Mouse (Mus musculus) hindbrain, embryonic 15.5 days (tissue): ENCODE measurements around the gene Sufu. TPM values are rescaled to one million over a fixed set of nuclear protein-coding genes. Genes with fewer than 3 reads are reported as not detected.

Experiments used
- ATAC-seq: fragments of 200-750 bp; cut with Nextera tagmentation; 2 replicates; pipeline ENCODE4 v1.8.0; 2017; ENCODE audit warnings: low read depth, moderate number of reproducible peaks, moderate TSS enrichment; ENCODE audit not compliant: low FRiP score
- H3K27ac ChIP-seq: fragments of 300-500 bp; sonication (generic); replicated peaks from 2 replicates; pipeline ENCODE4 v1.5.1; 2015; ENCODE audit warnings: mild to moderate bottlenecking, inconsistent platforms
- H3K27me3 ChIP-seq: fragments of 300-500 bp; sonication (generic); 2 replicates; pipeline ENCODE4 v1.6.1; 2015; ENCODE audit warnings: control low read depth, inconsistent platforms
- H3K36me3 ChIP-seq: fragments of 300-500 bp; sonication (generic); 2 replicates; pipeline ENCODE4 v1.6.1; 2015; ENCODE audit warnings: control low read depth, inconsistent platforms
- H3K4me1 ChIP-seq: fragments of 300-500 bp; sonication (generic); replicated peaks from 2 replicates; pipeline ENCODE4 v1.6.1; 2015; ENCODE audit warnings: control low read depth, inconsistent platforms
- H3K4me2 ChIP-seq: fragments of 300-500 bp; sonication (generic); 2 replicates; pipeline ENCODE4 v1.6.1; 2015; ENCODE audit warnings: moderate library complexity, mild to moderate bottlenecking, inconsistent platforms
- H3K4me3 ChIP-seq: fragments of 300-500 bp; sonication (generic); 2 replicates; pipeline ENCODE4 v1.5.1; 2015; ENCODE audit warnings: mild to moderate bottlenecking, inconsistent platforms
- H3K9ac ChIP-seq: fragments of 300-500 bp; sonication (generic); 2 replicates; pipeline ENCODE4 v1.6.1; 2015; ENCODE audit warnings: inconsistent platforms
- H3K9me3 ChIP-seq: fragments of 300-500 bp; sonication (generic); 2 replicates; pipeline ENCODE4 v1.6.1; 2016; ENCODE audit warnings: control low read depth, inconsistent platforms
- WGBS: fragments of 180-500 bp; shearing (Covaris S2); methylation state at CpG from one replicate; pipeline ENCODE4 v1.1.7; 2015; 5-methylcytosine and 5-hydroxymethylcytosine counted together
- polyA plus RNA-seq: library from polyadenylated mRNA; unstranded; fragments of >200 nt; fragmentation: Nextera tagmentation; extraction: Ambion mirVana; gene quantifications from 2 replicates; pipeline ENCODE4 v1.2.1, GENCODE M21; 2015

The Sufu gene
- polyA plus RNA-seq, 1 experiment from 2014 or later: 24.7 TPM

DNA sequence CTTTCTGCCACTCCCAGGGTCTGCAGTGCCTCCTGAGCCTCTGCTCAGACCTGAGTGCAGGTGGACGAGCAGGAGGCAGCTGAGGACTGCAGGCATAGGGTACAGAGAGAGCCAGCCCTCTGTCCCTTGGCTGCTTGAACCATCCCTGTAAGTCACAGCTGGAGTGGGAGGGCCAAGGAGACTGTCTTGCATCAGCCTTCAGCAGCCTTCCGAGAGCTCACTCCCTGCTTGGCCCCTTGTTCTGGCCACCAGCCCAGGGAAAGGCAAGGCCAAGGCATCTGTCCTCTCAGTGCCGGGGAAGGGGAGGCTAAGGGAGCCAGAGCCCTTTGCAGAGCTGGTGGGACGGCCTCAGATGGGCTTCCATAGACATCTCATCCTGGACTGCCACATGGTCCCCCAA, 81.5 kb downstream of the Sufu start:
- Histone ChIP-seq H3K36me3 (peaks cover 6% of the 10 kb centered on the region; the same call in 1 of the 2 replicates), H3K9me3 (no peaks in the 10 kb centered on the region), H3K4me3 (no peak overlapping the region), H3K4me1 (peaks cover 39% of the 10 kb centered on the region), H3K27ac (peak overlapping the region; percentile 37; the same call in 1 of the 2 replicates), H3K27me3 (no peaks in the 10 kb centered on the region), H3K4me2 (no peak overlapping the region), H3K9ac (no peak overlapping the region)
- WGBS: 80% methylated on average over 4 of the region's 4 CpGs
- ATAC-seq: no peak

DNA sequence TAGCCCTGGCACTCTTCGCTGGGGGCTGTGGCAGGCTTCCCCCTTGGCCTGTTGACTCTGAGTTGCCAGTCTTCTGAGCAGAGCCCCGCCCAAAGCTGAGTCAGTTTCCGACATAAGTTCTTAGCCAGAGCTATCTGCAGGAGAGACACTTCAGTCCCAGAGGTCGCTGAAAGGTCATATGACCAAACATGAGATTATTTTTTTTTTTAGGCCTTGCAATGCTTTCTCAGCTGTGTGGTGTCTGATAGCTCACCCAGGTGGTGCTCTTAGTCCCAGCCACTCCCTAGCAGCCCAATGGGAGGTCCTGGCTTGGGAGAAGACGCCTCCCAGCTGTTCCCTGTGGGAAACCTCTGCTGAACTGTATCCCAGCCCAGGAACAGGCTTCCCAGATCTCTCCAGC, 82.1 kb downstream of the Sufu start:
- no peak for ATAC-seq
- WGBS: 77% methylated on average over 5 of the region's 5 CpGs
- Histone ChIP-seq H3K4me3 (no peak overlapping the region), H3K27ac (peak overlapping the region; percentile 26; the same call in 1 of the 2 replicates), H3K4me2 (no peak overlapping the region), H3K36me3 (peaks cover 3% of the 10 kb centered on the region; the same call in 1 of the 2 replicates), H3K9ac (no peak overlapping the region), H3K4me1 (peaks cover 45% of the 10 kb centered on the region), H3K9me3 (no peaks in the 10 kb centered on the region), H3K27me3 (no peaks in the 10 kb centered on the region)

DNA sequence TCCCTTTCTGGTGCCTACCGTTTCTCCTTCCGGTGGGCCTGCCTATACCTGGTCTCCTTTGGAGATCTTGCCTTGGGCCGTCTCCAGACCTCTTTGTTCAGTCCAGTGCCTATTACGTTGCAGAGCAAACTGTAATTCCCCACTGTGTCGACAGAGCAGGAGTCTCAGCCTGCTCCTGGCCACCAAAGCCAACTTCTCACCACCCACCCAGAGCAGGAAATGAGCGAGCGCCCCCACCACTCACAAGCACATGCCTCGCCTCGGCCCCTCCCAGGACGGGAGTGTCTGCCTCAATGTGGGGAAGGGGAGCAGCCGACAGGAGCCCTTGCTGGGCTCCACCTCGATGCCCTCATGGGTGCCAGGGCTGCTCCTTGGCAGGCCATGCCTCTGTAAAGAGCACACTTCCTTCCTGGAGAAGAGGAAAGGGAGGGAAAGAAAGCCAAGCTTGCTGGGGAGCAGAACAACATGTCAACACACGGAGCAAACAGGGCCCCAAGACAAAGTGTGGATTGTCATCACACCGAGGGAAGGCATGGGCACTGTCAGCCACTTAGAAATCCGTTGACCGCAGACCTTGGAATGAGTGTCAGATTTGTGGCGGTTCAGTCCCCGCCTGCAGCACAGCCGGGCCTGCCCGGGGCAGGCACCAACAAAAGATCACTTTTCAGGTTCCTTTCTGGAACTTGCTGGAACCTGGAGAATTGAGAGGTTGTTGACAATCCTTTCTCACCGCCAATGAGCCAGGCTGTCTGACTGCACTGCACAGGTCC, 82.8 kb downstream of the Sufu start:
- no peak overlapping the region for H3K9ac ChIP-seq
- H3K9me3 ChIP-seq: no peaks in the 10 kb centered on the region
- H3K4me2 ChIP-seq: no peak overlapping the region
- no peak overlapping the region for H3K4me3 ChIP-seq
- H3K36me3 ChIP-seq: peaks cover 3% of the 10 kb centered on the region; the same call in 1 of the 2 replicates
- no peak for ATAC-seq
- peak overlapping the region; percentile 26; the same call in 1 of the 2 replicates for H3K27ac ChIP-seq
- 81% methylated on average over 21 of the region's 21 CpGs for WGBS
- H3K4me1 ChIP-seq: peaks cover 51% of the 10 kb centered on the region
- no peaks in the 10 kb centered on the region for H3K27me3 ChIP-seq

DNA sequence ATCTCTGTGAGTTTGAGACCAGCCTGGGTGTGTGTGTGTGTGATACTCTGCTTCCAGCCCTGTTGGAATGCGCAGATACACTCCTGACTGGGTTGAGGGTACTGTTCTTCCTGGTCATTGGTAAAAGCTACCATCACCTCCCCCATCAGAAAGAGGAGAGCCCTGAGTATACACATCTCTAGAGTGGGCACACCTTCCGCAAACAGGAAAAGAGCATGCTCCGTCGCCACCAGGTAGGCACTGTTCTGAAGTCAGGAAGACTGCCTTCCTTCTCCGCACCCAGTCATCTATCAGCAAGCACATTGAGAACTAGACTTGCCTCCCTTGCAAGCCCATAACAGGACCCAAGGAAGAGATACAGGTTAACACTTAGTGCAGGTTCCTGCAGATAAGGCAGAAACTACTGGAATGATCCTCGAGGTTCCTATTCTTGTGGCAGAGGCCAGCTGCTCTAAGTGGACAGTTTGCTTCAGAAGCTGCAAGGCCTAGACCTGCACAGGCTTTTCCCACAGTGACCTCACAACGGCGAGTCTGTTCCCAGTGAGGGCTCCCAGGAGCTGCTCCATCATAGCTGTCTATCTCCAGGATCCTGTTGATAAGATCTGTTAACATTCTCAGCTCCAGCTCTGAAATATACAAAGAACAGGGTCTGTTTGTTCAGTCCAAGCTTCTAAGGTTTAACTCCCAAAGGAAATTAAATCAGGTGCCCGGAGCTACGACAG, 84.1 kb downstream of the Sufu start:
- H3K9ac ChIP-seq: no peak overlapping the region
- WGBS: 69% methylated on average over 10 of the region's 10 CpGs
- H3K9me3 ChIP-seq: no peaks in the 10 kb centered on the region
- no peaks in the 10 kb centered on the region for H3K27me3 ChIP-seq
- H3K4me1 ChIP-seq: peaks cover 56% of the 10 kb centered on the region
- 0 out of 2 replicates have a peak, but pooled peaks cover 2% of the 10 kb centered on the region for H3K36me3 ChIP-seq
- H3K27ac ChIP-seq: peak overlapping the region; percentile 65
- no peak overlapping the region for H3K4me2 ChIP-seq
- no peak overlapping the region for H3K4me3 ChIP-seq
- ATAC-seq: no peak

DNA sequence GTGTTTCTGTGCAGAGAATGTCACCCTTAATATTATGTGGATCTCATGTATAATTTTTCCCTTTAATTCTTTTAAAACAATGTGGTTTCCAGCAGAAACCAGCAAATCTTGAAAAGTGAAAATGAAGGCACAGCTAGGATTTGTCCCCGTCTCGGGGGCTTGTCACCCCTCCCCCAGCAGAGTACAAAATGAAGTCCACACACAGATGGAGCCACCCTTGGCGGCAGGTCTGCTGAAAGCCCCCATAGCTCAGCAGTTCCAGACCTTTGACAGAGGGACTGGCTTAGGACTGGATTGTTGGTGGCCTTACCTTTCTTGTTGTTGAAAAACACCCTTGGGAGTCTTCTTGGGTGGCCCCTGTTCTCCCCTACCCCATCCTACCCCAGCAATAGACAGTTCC, 84.7 kb downstream of the Sufu start:
- Histone ChIP-seq H3K4me2 (no peak overlapping the region), H3K4me1 (peaks cover 56% of the 10 kb centered on the region), H3K4me3 (no peak overlapping the region), H3K27ac (peak overlapping the region; percentile 65; the same call in 1 of the 2 replicates), H3K9me3 (no peaks in the 10 kb centered on the region), H3K27me3 (no peaks in the 10 kb centered on the region), H3K36me3 (0 out of 2 replicates have a peak, but pooled peaks cover 8% of the 10 kb centered on the region), H3K9ac (0 out of 2 replicates have a peak overlapping the region, but pooled peaks have one; percentile 1)
- ATAC-seq: no peak
- WGBS: 31% methylated on average over 3 of the region's 3 CpGs

DNA sequence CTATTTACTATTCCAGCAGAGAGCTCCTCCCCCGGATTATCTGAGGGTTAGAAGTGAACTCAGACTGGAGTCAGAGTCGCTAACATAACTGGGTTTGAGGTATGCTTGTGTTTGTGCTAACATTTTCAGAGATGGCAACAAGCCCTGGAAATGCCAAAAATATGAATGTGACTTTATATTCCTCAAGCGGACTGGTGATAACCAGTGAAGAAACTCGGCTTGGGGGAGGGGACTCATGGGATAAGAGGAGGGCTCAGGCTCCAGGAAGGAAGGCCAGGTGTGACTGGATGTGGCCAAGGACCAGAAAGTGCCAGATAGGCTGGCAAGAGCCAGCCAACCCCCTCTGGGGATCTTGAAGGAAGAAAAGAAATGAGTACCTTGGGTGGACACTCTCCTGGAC, 85.1 kb downstream of the Sufu start:
- H3K36me3 ChIP-seq: 0 out of 2 replicates have a peak, but pooled peaks cover 8% of the 10 kb centered on the region
- peaks cover 56% of the 10 kb centered on the region for H3K4me1 ChIP-seq
- no peak overlapping the region for H3K4me2 ChIP-seq
- 0 out of 2 replicates have a peak overlapping the region, but pooled peaks have one; percentile 1 for H3K9ac ChIP-seq
- peak overlapping the region; percentile 65; the same call in 1 of the 2 replicates for H3K27ac ChIP-seq
- no peak overlapping the region for H3K4me3 ChIP-seq
- WGBS: 33% methylated on average over 4 of the region's 4 CpGs
- no peaks in the 10 kb centered on the region for H3K9me3 ChIP-seq
- ATAC-seq: no peak
- no peaks in the 10 kb centered on the region for H3K27me3 ChIP-seq

DNA sequence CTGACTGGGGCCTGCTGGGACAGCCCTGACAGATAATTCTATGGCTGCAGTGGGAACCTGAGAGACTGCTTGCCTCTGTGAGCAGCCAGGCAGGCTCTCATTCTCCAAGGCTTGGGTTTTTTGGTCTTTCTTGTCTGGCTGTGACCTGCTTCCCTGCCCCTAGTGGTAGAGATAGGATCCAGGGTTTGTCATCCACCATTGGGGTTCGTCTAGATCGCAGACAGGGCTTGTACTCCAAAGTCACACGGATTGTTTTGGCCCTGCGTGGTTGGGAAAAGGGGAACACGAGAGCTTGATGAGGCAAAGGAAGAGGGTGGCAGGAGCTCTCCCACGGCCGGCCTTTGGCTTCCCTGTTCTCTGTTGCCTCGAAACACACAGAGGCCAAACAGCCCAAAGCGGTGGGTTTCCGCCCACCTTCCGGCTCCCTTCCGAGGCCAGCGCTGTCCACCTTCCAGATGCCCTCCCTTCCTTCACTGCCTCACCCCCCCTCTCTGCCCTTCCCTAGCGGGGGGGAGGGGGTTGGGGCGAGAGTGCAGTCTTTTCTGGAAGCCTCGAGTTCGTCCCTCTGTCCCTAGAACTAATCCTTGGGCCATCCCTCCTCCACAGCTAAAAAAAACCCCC, 86.3 kb downstream of the Sufu start:
- 38% methylated on average over 17 of the region's 17 CpGs for WGBS
- Histone ChIP-seq H3K4me3 (no peak overlapping the region), H3K9ac (no peak overlapping the region), H3K9me3 (no peaks in the 10 kb centered on the region), H3K4me1 (peaks cover 51% of the 10 kb centered on the region), H3K36me3 (0 out of 2 replicates have a peak, but pooled peaks cover 8% of the 10 kb centered on the region), H3K27ac (0 out of 2 replicates have a peak overlapping the region, but pooled peaks have one; percentile 49), H3K4me2 (no peak overlapping the region), H3K27me3 (no peaks in the 10 kb centered on the region)
- no peak for ATAC-seq

DNA sequence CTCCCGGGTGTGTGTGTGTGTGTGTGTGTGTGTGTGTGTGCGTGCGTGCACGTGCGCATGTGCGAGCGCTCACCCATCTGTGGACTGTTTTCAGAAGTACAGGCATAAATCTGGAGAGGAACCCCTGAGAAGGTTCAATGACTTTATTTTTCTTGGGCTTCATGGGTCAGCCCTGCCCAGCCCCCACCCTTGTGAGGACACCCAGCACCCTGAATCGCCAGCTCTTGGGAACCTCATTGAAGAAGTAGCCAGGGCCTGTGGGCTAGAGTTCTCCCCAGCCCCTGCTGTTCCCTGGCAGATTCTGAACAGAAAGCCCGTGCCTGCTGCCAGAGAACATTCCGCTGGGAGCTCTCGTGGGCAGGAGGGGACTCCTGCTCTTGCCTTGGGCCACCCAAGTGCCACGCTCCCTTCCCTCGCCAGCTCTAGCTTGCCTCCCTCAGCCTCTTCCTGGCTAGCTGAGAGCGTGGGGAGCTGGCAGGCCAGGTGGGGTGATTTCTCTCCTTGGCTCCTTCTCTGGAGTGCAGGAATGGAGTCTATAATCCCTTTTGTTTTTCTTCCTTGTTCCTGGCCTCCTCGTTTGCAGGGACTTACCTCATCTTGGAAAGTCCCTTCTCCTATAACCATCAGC, 87.1 kb downstream of the Sufu start:
- no peak overlapping the region for H3K9ac ChIP-seq
- ATAC-seq: no peak
- peaks cover 51% of the 10 kb centered on the region for H3K4me1 ChIP-seq
- no peaks in the 10 kb centered on the region for H3K9me3 ChIP-seq
- H3K27ac ChIP-seq: peak overlapping the region; percentile 70
- no peak overlapping the region for H3K4me2 ChIP-seq
- H3K4me3 ChIP-seq: no peak overlapping the region
- no peaks in the 10 kb centered on the region for H3K27me3 ChIP-seq
- 74% methylated on average over 15 of the region's 15 CpGs for WGBS
- H3K36me3 ChIP-seq: 0 out of 2 replicates have a peak, but pooled peaks cover 8% of the 10 kb centered on the region

DNA sequence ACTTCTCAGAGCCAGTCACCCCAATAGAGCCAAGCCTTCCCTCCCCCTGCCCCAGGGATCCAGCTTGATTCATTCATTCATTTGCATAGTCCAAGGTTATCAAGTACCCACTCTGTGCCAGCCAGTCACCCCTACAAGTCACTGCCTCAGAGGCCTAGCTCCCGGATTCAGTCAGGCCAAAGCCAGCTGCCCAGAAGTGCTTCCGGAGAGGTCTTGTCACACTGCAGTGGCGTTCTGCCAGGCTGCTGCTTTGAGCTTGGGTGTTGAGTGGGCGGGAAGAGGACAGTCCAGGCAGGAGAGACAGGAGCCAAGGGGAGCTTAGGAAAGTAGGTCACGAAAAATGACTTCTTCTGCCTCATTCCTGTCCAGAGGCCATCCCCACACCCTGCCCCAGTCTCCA, 87.8 kb downstream of the Sufu start:
- peaks cover 48% of the 10 kb centered on the region for H3K4me1 ChIP-seq
- H3K4me3 ChIP-seq: no peak overlapping the region
- no peak; the same call in 1 of the 2 replicates for ATAC-seq
- no peaks in the 10 kb centered on the region for H3K9me3 ChIP-seq
- H3K36me3 ChIP-seq: 0 out of 2 replicates have a peak, but pooled peaks cover 8% of the 10 kb centered on the region
- no peaks in the 10 kb centered on the region for H3K27me3 ChIP-seq
- no peak overlapping the region for H3K4me2 ChIP-seq
- no peak overlapping the region for H3K9ac ChIP-seq
- WGBS: 64% methylated on average over 5 of the region's 5 CpGs
- peak overlapping the region; percentile 70 for H3K27ac ChIP-seq

DNA sequence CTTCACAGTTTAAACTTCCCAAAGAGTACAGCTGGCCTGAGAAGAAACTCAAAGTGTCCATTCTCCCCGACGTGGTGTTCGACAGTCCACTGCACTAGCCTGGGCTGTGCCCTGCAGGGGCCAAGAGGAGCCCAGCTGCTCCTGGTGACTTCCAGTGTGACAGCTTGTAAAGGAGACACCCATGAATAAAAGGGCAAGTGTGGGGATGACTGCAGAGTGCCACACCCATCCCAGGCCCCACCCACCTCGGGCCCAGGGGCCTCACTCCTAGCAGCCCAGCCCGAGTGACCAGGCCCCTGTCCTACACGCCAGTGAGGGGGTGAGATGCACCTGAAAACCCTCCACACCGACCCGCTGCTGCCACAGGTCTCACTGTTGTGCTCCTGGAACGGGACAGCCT, 89.2 kb downstream of the Sufu start:
- Histone ChIP-seq H3K4me2 (no peak overlapping the region), H3K27ac (no peak overlapping the region), H3K4me3 (no peak overlapping the region), H3K4me1 (peaks cover 45% of the 10 kb centered on the region), H3K9ac (no peak overlapping the region), H3K27me3 (no peaks in the 10 kb centered on the region), H3K9me3 (no peaks in the 10 kb centered on the region), H3K36me3 (0 out of 2 replicates have a peak, but pooled peaks cover 8% of the 10 kb centered on the region)
- WGBS: 82% methylated on average over 9 of the region's 9 CpGs
- no peak for ATAC-seq

DNA sequence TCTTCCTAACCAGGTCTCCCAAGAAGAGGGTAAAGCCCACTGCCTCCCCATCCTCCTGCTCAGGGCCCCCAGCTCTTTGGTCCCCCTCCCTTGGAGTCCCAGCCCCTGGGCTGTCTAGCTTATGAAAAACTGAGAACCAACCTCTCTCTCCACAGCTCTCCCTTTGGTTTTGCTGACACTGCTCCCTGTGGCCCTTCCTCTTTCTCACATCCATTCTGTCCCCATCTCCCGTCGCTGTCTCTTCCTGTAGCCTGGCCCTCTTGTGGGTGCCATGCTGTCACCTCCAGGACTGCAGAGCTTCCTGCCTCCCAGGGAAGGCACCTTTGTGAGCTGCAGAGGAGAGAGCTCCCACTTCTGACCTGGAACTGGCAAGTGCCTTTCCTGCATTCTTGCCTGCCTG, 90.0 kb downstream of the Sufu start:
- H3K4me2 ChIP-seq: no peak overlapping the region
- H3K9ac ChIP-seq: no peak overlapping the region
- ATAC-seq: no peak
- peaks cover 37% of the 10 kb centered on the region for H3K4me1 ChIP-seq
- 79% methylated on average over 2 of the region's 2 CpGs for WGBS
- H3K4me3 ChIP-seq: no peak overlapping the region
- no peak overlapping the region for H3K27ac ChIP-seq
- H3K27me3 ChIP-seq: no peaks in the 10 kb centered on the region
- no peaks in the 10 kb centered on the region for H3K9me3 ChIP-seq
- H3K36me3 ChIP-seq: 0 out of 2 replicates have a peak, but pooled peaks cover 8% of the 10 kb centered on the region
